Mouse (Mus musculus) layer of hippocampus, adult 11-12 months (tissue): ENCODE measurements at regions not wholly inside any gene's neighbourhood (a gene's known extent, or its start where the extent isn't known, plus 50 kb on each side); places are given as distances from the start of the nearest gene placed in this dataset.

ENCODE experiments used
- DNase-seq: peaks from one replicate; pipeline ENCODE4 v3.0.0; 2022; ENCODE audit warnings: low spot score

DNA sequence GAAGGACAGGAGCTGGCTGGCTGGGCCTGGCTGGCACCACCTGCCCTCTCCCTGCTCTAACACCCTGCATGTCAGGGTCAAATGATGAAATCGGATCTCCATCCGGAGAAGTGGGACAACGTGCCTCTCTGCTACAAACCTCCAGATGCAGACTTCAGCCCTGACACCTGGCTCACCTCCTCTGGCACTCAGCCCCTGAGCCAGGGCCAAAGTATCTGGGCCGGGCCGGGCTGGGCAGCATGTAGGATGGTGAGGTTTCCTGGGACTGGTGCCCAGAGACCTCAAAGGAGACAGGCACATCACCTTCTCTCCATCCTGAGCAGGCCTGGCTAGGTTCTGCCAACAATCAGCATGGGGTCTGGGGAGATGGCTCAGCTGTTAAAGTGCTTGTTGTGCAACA, 113.5 kb downstream of the Tfcp2l1 start:
- no peak for DNase-seq

DNA sequence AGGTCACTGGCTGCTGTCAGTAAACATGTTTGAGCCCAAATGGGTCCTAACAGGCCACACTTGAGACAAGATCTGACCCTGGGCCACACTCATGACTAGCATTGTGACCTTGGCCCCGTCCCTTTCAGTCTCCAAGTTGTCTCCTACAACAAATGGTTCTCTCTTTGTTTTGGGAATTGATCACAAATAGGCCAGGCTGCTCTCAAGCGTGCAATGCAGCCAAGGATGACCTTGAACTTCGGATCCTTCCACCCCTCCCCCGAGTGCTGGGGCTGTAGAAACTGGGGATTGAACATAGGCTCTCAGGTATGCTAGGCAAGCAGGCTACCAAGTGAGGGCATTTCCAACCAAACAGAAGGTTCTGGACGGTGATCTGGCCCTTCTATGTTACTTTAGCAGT, 120.5 kb downstream of the Tfcp2l1 start:
- no peak for DNase-seq

DNA sequence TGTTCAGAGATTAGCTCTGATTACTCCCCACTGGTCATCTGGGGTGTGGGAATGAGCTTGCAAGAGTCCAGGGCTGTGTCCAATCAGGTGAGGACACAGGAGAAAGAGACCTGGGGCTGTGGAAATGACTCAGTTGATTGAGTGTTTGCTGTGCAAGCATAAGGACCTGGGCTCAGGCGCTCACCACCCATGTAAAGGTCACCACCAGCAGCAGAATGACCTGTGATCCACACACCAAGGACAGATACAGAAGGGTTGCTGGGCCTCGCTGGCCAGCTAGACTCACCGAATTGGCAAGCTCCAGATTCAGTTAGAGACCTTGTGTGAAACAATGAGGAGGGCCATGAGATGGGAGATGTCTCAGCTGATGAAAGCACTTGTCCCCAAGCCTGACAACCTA, 125.1 kb downstream of the Tfcp2l1 start:
- no peak for DNase-seq

DNA sequence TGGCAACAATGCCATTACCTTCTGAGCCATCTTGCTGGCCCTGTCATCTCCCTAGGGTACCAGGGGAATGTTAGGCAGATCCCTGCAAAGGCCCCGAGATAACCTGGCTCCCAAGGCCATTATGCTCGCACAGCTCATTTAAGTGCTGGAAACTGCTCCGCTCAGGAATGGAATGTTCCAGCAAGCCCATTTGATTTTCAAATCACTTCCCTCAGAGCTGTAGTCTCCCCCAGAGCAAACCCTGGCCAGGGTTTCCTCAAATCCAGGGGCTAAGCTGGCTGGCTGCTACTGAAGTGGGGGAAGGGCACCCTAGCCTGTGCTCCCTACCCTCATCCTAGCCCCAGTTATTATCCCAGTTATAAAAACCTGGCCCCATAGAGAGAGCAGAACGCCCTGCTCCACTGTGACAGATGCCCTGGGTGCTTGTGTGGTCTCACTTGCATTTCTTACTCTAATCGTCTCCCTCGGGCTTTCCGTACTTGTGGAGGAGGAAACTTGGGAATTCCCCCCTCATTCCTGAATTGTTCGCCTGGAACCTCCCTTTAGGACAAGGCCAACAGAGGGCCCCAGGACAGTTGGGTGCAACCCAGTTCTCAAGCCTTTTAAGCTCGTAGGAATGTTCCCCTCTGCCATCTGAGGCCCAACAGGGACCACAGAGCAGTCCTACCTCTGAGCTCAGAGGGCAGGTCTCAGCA, 128.6 kb downstream of the Tfcp2l1 start:
- no peak for DNase-seq

DNA sequence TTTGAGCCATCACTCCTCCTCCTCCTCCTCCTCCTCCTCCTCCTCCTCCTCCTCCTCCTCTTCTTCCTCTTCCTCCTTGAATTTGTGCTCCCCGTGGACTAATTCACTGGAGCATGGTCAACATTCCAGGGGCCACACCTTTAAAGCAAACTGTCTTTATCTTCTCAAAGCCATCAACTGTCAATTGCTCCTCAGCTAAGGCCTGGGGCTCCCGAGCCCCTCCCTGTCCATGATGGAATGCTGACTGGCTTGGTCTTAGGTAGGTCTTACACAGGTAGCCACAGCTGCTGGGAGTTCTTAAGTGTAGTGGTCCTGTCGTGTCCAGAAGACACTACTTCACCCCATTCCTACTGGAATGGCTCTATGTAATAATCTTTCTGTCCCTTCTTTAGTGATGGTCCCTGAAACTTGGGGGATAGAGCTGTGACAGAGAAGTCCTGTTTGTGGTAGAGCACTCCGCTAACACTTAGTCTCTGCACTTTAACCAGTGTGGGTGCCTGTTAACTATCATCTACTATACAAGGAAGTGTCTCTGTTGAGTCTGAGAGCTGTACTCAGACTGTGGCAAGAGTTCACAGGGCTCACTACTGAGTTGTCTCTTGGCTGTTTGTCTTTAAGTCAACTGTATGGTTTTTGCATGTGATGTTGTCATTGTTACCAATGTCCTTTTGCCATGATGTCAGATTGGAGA, 129.7 kb downstream of the Tfcp2l1 start:
- no peak for DNase-seq

DNA sequence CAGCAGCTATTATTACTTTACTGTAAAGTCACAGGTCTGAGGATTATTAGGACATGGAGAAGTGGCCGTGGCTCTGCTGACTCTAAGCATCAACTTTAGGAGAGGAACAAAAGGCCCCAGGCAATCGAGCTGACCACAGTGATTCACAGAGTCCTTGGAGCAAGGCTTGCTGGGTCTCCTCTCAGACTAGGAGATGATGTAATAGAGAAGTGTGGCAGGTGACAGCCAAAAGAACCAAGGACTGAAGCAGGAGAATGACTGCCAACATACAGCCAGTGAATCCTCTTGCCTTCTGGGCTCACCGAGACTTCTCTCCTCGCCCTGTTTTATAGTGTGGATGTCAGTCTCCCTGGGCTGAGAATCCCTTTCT, 130.3 kb downstream of the Tfcp2l1 start:
- DNase-seq: no peak

DNA sequence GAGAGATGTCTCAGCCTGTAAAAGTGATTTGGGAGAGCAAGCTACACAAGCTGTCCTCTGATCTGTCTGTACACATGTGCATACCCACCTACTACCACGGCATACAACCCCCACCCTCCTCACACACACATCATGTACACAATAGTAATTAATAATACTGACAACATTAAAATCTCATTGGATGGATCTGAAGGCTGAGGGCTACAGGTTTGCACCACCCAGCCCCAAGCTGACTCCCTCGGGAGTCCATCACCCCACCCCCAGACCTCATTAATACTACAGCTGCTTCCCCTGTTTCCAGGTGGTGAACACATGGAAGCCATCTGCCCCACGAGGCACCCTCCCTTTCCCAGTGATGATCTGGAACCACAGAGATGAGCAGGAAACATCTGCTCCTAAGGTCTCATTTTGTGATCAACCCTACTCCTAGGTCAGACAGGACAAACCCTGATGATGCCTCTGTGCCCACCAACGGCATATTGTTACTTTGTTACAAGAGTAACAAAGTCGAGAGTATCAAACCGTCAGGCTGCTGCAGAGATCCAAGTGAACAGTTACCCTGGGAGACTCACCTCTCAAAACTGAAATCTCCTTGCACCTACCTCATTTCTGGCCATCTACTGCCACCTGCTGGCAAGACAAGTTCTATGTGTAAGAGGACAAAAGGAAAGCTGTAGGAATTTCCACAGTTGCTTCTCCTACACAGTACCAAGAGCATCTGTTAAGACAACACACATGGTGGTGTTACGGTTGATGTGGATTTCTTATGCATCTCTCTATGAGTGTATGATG, 131.6 kb downstream of the Tfcp2l1 start:
- DNase-seq: peak; percentile 86

DNA sequence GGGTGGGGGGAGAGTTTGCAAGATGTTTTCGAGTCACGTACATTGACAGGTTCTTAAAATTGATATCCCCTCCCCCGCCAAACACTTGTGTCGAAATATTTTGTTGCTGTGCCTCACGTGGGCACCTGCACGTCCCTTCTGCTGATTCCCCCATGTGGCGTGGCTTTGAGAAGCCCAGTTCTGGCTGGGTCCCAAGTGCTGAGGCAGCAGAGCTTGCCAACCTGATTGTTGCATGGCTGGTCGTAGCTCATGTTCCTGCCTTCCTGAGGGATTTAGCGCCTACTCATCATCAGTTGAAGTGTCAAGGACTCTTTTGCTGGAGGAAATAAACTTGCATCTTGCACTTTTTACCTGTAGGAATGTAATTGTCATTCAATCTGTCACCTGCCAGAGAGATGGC, 137.8 kb downstream of the Tfcp2l1 start:
- no peak for DNase-seq

DNA sequence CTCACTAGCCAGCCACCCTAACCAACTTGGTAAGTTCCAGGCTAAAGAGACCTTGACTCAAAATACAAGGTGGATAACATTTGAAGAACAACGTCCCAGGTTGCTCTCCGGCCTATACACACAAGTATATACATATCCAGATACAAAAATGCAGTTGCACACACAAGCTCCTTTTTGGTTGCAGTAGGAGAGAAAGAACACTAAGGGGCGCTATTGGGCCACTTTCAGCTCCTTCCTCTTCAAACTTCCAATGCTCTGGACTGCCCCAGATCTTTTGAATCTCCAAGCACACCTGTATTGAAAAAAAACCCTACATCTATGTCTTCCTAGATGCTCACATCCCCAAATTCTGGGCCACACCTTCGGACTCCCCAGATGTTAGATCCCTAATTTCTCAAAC, 141.1 kb downstream of the Tfcp2l1 start:
- peak; percentile 60 for DNase-seq

DNA sequence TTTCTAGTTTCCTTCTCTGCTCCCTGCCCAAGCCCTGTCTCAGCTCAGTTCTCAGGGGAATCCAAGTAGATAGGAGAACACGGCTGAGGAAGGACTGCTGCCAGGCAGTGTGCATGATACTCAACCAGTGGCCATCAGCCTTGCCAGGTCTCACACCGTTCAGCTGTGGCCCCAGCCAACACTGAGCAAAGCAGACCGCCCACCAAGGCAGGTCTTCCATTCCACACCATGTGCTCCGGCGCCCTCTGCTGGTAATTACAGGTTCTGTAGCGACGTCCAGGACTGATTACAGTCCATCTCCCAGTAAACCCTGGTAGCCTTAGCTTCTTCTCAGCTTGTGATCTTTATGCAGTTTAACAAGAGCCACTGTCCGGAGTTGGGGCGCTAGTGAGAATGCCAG, 144.5 kb downstream of the Tfcp2l1 start:
- DNase-seq: peak; percentile 62

DNA sequence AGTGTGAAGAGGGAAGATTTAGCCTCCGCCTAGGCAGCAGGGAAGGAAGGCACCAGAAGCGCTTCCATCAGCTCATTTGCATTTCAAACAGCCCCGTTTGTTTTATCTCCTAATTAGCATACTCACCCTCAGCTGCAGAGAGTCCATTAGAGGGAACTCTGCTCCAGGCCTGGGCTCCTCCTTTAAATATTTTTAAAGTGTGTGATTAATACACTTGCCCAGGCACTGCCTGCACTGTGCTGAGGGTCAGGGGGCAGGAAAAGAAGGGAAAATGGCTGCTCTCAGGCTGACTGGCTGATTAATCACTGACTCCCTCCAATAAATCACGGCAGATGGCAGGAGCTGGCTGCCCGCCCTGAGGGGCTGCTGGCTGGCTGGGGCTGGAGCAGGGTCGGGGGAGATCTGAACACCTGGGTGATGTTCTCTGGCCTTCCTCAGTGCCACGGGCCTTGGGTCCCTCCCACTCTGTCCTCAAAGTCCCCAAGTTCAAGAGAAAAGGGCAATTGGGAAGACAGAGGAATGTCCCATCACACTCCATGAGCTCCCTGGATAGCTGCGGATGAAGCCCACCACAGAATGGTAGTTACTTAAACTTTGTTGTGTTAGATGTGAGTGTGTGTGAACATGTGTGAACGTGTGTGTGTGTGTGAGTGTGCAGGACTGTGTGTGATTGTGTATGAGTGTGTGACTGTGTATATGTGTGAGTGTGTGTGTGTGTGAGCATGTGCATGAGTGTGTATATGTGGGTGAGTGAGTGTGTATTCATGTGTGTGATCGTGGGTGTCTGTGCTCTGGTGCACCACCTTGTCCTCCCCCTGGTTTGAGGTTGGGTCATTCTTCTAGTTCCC, 149.1 kb downstream of the Tfcp2l1 start:
- no peak for DNase-seq
